Mouse (Mus musculus): ENCODE data around the gene Tmem11. TPM values are rescaled to one million over a fixed set of nuclear protein-coding genes. Genes with fewer than 3 reads are reported as not detected.
A peak's percentile ranks its signal among the peaks of the same experiment; 100 is the strongest.

The Tmem11 gene
- polyA plus RNA-seq, 1 experiment from 2014 or later = 23.4 TPM

GRCm38 (mm10) chr11:60913301-60914196 is 34.5 kb upstream of the Tmem11 start:
- H3K4me2 ChIP-seq (ENCODE audit: low read depth, low read length) = peak overlapping the region; percentile 71
- peak overlapping the region; percentile 86 for H3K27ac ChIP-seq (ENCODE audit: low read length)
- peaks cover 31% of the 10 kb centered on the region for H3K4me1 ChIP-seq (ENCODE audit: control insufficient read depth, low read depth, low read length)
- H3K9me3 ChIP-seq (replicated peaks; ENCODE audit: control insufficient read depth, low read length) = no peaks in the 10 kb centered on the region
- WGBS (ENCODE audit: insufficient replicate concordance) = under 1% methylated on average over 74 of the region's 86 CpGs
- peak overlapping the region; percentile 92 for H3K9ac ChIP-seq (ENCODE audit: low read depth, low read length)
- ATAC-seq (ENCODE audit: low read depth) = peak; percentile 93
- no peaks in the 10 kb centered on the region for H3K36me3 ChIP-seq (ENCODE audit: control insufficient read depth, insufficient read depth)
- no peaks in the 10 kb centered on the region for H3K27me3 ChIP-seq (ENCODE audit: control insufficient read depth, insufficient read depth, low read depth, low read length)
- H3K4me3 ChIP-seq (ENCODE audit: low read depth, low read length) = peak overlapping the region; percentile 91

DNA sequence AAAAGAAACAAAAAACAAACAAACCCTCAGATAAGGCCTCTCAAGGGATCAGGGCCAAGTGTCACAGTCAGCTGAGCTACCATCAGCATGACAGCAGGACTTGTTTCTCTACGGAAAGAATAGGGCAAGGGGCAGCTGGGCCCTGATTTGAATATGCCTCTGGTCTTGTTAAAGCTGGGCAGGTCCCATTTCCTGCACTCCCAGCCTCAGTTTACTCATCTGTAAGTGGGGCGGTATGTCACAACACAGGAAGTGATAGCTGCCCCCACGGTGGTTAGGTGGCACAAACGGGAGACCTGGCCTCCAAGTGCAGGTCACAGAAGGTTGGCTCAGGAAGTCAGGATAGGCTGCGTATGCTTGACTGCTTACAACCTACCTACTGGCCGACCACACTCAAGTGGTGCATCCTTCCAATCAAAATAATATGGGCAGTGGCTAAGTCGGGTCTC is 33.5 kb upstream of the Tmem11 start:
- Histone ChIP-seq H3K4me2 (ENCODE audit: low read depth, low read length) (peak overlapping the region; percentile 71), H3K9ac (ENCODE audit: low read depth, low read length) (peak overlapping the region; percentile 92), H3K9me3 (replicated peaks; ENCODE audit: control insufficient read depth, low read length) (no peaks in the 10 kb centered on the region), H3K36me3 (ENCODE audit: control insufficient read depth, insufficient read depth) (no peaks in the 10 kb centered on the region), H3K27me3 (ENCODE audit: control insufficient read depth, insufficient read depth, low read depth, low read length) (no peaks in the 10 kb centered on the region), H3K4me1 (ENCODE audit: control insufficient read depth, low read depth, low read length) (peaks cover 31% of the 10 kb centered on the region), H3K4me3 (ENCODE audit: low read depth, low read length) (peak overlapping the region; percentile 91), H3K27ac (ENCODE audit: low read length) (peak overlapping the region; percentile 86)
- 23% methylated on average over 7 of the region's 7 CpGs for WGBS (ENCODE audit: insufficient replicate concordance)
- ATAC-seq (ENCODE audit: low read depth) = no peak

DNA sequence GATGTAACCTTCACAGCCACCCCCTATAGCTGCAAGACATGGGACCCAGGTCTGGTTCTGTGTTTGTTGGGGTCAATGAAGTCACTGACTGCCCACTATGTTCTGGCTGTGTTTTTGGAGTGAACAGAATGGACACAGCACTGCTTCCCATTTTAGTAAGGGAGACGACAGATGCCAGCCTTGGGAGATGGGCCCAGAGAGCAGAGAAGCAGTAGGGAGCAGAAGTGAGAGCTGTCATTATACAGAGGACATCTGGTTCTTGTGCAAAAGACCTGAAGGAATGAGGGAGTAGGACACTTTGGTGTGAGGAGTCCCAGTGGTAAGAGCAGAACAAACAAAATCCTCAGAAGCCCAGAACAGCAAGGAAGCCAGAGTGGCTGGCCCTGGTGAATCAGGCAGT is 30.6 kb upstream of the Tmem11 start:
- Histone ChIP-seq H3K36me3 (ENCODE audit: control insufficient read depth, insufficient read depth) (peaks cover 10% of the 10 kb centered on the region), H3K9ac (ENCODE audit: low read depth, low read length) (no peak overlapping the region), H3K27me3 (ENCODE audit: control insufficient read depth, insufficient read depth, low read depth, low read length) (no peaks in the 10 kb centered on the region), H3K4me2 (ENCODE audit: low read depth, low read length) (no peak overlapping the region), H3K4me3 (ENCODE audit: low read depth, low read length) (no peak overlapping the region), H3K9me3 (replicated peaks; ENCODE audit: control insufficient read depth, low read length) (no peaks in the 10 kb centered on the region), H3K4me1 (ENCODE audit: control insufficient read depth, low read depth, low read length) (peaks cover 21% of the 10 kb centered on the region), H3K27ac (ENCODE audit: low read length) (no peak overlapping the region)
- 64% methylated on average over 1 of the region's 1 CpGs for WGBS (ENCODE audit: insufficient replicate concordance)
- no peak for ATAC-seq (ENCODE audit: low read depth)

GRCm38 (mm10) chr11:60908073-60908472 is 29.0 kb upstream of the Tmem11 start:
- Histone ChIP-seq H3K9ac (ENCODE audit: low read depth, low read length) (no peak overlapping the region), H3K27me3 (ENCODE audit: control insufficient read depth, insufficient read depth, low read depth, low read length) (no peaks in the 10 kb centered on the region), H3K27ac (ENCODE audit: low read length) (no peak overlapping the region), H3K9me3 (replicated peaks; ENCODE audit: control insufficient read depth, low read length) (no peaks in the 10 kb centered on the region), H3K36me3 (ENCODE audit: control insufficient read depth, insufficient read depth) (peaks cover 10% of the 10 kb centered on the region), H3K4me2 (ENCODE audit: low read depth, low read length) (no peak overlapping the region), H3K4me3 (ENCODE audit: low read depth, low read length) (no peak overlapping the region), H3K4me1 (ENCODE audit: control insufficient read depth, low read depth, low read length) (peaks cover 14% of the 10 kb centered on the region)
- no peak for ATAC-seq (ENCODE audit: low read depth)
- WGBS (ENCODE audit: insufficient replicate concordance) = 66% methylated on average over 3 of the region's 3 CpGs

DNA sequence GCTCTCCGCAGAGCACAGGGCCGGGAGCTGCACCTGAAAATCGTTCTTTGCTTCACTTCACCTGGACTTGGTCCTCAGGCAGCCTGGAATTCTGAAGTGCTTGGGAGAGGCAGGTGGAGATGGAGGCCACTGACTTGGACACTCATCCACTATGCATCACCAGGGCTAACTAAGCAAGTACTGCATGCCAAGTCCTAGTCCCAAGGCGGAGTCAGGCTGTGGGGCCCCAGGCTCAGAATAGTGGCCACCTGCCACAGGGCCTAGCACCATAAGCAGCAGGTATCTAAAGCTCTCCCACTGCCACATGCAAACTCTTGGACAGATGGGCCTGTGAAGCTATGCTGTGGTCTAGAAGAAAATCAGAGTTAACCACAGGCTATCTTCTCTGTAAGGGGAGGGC is 27.4 kb upstream of the Tmem11 start:
- H3K36me3 ChIP-seq (ENCODE audit: control insufficient read depth, insufficient read depth) = peaks cover 10% of the 10 kb centered on the region
- 91% methylated on average over 4 of the region's 4 CpGs for WGBS (ENCODE audit: insufficient replicate concordance)
- no peak overlapping the region for H3K4me2 ChIP-seq (ENCODE audit: low read depth, low read length)
- H3K27me3 ChIP-seq (ENCODE audit: control insufficient read depth, insufficient read depth, low read depth, low read length) = no peaks in the 10 kb centered on the region
- peaks cover under 1% of the 10 kb centered on the region; the same call in 1 of the 2 replicates for H3K4me1 ChIP-seq (ENCODE audit: control insufficient read depth, low read depth, low read length)
- no peaks in the 10 kb centered on the region for H3K9me3 ChIP-seq (replicated peaks; ENCODE audit: control insufficient read depth, low read length)
- H3K4me3 ChIP-seq (ENCODE audit: low read depth, low read length) = no peak overlapping the region
- no peak overlapping the region for H3K9ac ChIP-seq (ENCODE audit: low read depth, low read length)
- H3K27ac ChIP-seq (ENCODE audit: low read length) = no peak overlapping the region
- no peak for ATAC-seq (ENCODE audit: low read depth)

DNA sequence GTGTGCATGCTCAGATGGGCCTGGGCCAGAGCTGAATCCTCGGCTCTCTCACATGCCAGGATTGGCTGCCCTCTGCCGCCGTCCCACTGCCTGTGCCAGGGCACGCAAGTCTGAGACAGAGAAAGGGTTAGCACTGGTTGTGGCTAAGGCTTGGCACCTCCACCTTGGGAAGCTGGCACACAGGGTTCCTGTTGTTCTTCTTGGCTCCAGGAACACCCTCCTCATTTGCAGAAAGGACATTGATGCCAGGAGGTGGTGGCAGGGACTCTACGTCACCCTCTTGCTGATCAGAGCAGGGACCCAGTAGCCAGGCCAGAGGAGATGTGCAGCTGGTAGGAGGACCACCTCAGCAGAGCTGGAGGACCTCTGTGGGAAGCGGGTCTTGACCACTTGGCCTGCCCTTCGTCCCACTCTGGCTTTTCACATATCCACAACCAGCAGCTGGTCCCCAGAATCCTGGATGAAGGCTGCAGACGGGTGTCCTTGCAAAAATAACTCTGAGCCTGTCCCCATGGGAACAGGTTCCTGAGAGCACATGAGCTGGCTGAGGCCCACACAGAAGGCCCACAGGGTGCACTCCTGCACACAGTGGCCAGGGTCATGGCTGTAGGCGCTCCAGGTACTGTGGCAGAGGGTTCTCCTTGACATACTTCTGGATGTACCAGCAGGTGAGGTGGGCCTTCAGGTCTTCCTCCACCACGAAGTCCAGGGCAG is 26.5 kb upstream of the Tmem11 start:
- no peak for ATAC-seq (ENCODE audit: low read depth)
- Histone ChIP-seq H3K4me1 (ENCODE audit: control insufficient read depth, low read depth, low read length) (no peaks in the 10 kb centered on the region), H3K9me3 (replicated peaks; ENCODE audit: control insufficient read depth, low read length) (no peaks in the 10 kb centered on the region), H3K27ac (ENCODE audit: low read length) (no peak overlapping the region), H3K4me3 (ENCODE audit: low read depth, low read length) (no peak overlapping the region), H3K27me3 (ENCODE audit: control insufficient read depth, insufficient read depth, low read depth, low read length) (no peaks in the 10 kb centered on the region), H3K4me2 (ENCODE audit: low read depth, low read length) (no peak overlapping the region), H3K9ac (ENCODE audit: low read depth, low read length) (no peak overlapping the region), H3K36me3 (ENCODE audit: control insufficient read depth, insufficient read depth) (peaks cover 10% of the 10 kb centered on the region)
- WGBS (ENCODE audit: insufficient replicate concordance) = 80% methylated on average over 10 of the region's 10 CpGs

- no peak overlapping the region for H3K27ac ChIP-seq (ENCODE audit: low read length)
- no peaks in the 10 kb centered on the region for H3K4me1 ChIP-seq (ENCODE audit: control insufficient read depth, low read depth, low read length)
- H3K4me3 ChIP-seq (ENCODE audit: low read depth, low read length) = no peak overlapping the region
- WGBS (ENCODE audit: insufficient replicate concordance) = 71% methylated on average over 6 of the region's 6 CpGs
- no peak overlapping the region for H3K9ac ChIP-seq (ENCODE audit: low read depth, low read length)
- H3K36me3 ChIP-seq (ENCODE audit: control insufficient read depth, insufficient read depth) = peaks cover 10% of the 10 kb centered on the region
- no peaks in the 10 kb centered on the region for H3K9me3 ChIP-seq (replicated peaks; ENCODE audit: control insufficient read depth, low read length)
- no peak for ATAC-seq (ENCODE audit: low read depth)
- H3K27me3 ChIP-seq (ENCODE audit: control insufficient read depth, insufficient read depth, low read depth, low read length) = no peaks in the 10 kb centered on the region
- no peak overlapping the region for H3K4me2 ChIP-seq (ENCODE audit: low read depth, low read length)
Measured at GRCm38 (mm10) chr11:60903661-60904061, 24.6 kb upstream of the Tmem11 start.

- 57% methylated on average over 4 of the region's 4 CpGs for WGBS (ENCODE audit: insufficient replicate concordance)
- peaks cover 10% of the 10 kb centered on the region for H3K36me3 ChIP-seq (ENCODE audit: control insufficient read depth, insufficient read depth)
Measured at GRCm38 (mm10) chr11:60902486-60902885, 23.4 kb upstream of the Tmem11 start.

GRCm38 (mm10) chr11:60902001-60902400 is 22.9 kb upstream of the Tmem11 start:
- no peak for ATAC-seq (ENCODE audit: low read depth)
- no peaks in the 10 kb centered on the region for H3K27me3 ChIP-seq (ENCODE audit: control insufficient read depth, insufficient read depth, low read depth, low read length)
- no peak overlapping the region for H3K4me2 ChIP-seq (ENCODE audit: low read depth, low read length)
- no peaks in the 10 kb centered on the region for H3K4me1 ChIP-seq (ENCODE audit: control insufficient read depth, low read depth, low read length)
- no peak overlapping the region for H3K4me3 ChIP-seq (ENCODE audit: low read depth, low read length)
- 69% methylated on average over 7 of the region's 7 CpGs for WGBS (ENCODE audit: insufficient replicate concordance)
- H3K9ac ChIP-seq (ENCODE audit: low read depth, low read length) = no peak overlapping the region
- H3K9me3 ChIP-seq (replicated peaks; ENCODE audit: control insufficient read depth, low read length) = no peaks in the 10 kb centered on the region
- H3K36me3 ChIP-seq (ENCODE audit: control insufficient read depth, insufficient read depth) = peaks cover 10% of the 10 kb centered on the region
- no peak overlapping the region for H3K27ac ChIP-seq (ENCODE audit: low read length)

More at GRCm38 (mm10) chr11:60902486-60902885, 23.4 kb upstream of the Tmem11 start:
- H3K4me1 ChIP-seq (ENCODE audit: control insufficient read depth, low read depth, low read length) = no peaks in the 10 kb centered on the region
- H3K4me3 ChIP-seq (ENCODE audit: low read depth, low read length) = no peak overlapping the region
- H3K27me3 ChIP-seq (ENCODE audit: control insufficient read depth, insufficient read depth, low read depth, low read length) = no peaks in the 10 kb centered on the region
- H3K9ac ChIP-seq (ENCODE audit: low read depth, low read length) = no peak overlapping the region
- no peaks in the 10 kb centered on the region for H3K9me3 ChIP-seq (replicated peaks; ENCODE audit: control insufficient read depth, low read length)
- ATAC-seq (ENCODE audit: low read depth) = peak; percentile 68
- H3K4me2 ChIP-seq (ENCODE audit: low read depth, low read length) = no peak overlapping the region
- H3K27ac ChIP-seq (ENCODE audit: low read length) = no peak overlapping the region

Measured in liver, embryonic 16.5 days (tissue).